Mouse (Mus musculus): Measurements from ENCODE around the gene Dnmt3a. TPM values are rescaled to one million over a fixed set of nuclear protein-coding genes. Genes with fewer than 3 reads are reported as not detected.
A peak's percentile ranks its signal among the peaks of the same experiment; 100 is the strongest.

Dnmt3a gene
- polyA plus RNA-seq, 1 experiment from 2014 or later: 48.7 TPM

DNA sequence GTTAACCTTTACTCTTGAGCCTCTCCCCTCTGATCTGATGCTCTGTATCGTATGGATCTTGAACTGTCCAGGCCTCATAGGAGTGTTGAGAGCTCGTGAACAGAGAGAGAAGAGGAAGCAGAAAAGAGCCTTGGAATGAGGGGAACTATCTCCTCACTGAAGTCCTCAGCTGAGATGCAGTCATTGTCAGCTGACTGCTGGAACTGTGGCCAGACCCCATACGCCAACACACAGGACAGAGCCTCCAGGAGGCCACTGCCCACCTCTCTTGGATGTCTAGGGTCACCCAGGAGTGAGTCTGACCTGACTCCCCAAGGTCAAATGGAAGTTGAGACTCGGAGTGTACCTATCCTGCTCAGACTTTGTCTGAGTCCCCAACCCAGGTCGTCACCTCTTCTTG is 62.3 kb downstream of the Dnmt3a start:
- Histone ChIP-seq H3K9me3 (ENCODE audit: control insufficient read depth, low read length) (no peaks in the 10 kb centered on the region), H3K4me3 (ENCODE audit: control insufficient read depth in 1 of 2, insufficient read depth in 1 of 2, low read depth in 1 of 2, low read length in 2 of 2) (no peak overlapping the region), H3K4me1 (ENCODE audit: control insufficient read depth in 2 of 2, insufficient read depth in 2 of 2, low read length in 2 of 2) (peaks cover 45 to 70% of the 10 kb centered on the region in 2 experiments), H3K9ac (ENCODE audit: low read length) (no peak overlapping the region; the same call in 1 of the 2 replicates), H3K27ac (replicated peaks in 1 of 2; ENCODE audit: control insufficient read depth in 1 of 2, insufficient read depth in 1 of 2, low read depth in 2 of 2, low read length in 2 of 2) (peak overlapping the region; percentile 79 to 87), H3K4me2 (ENCODE audit: low read length) (no peak overlapping the region), H3K27me3 (ENCODE audit: control insufficient read depth, insufficient read depth, low read length) (no peaks in the 10 kb centered on the region), H3K36me3 (ENCODE audit: control insufficient read depth, insufficient read depth, low read length) (peaks cover 49% of the 10 kb centered on the region)
- 43% methylated on average over 5 of the region's 5 CpGs for WGBS
- ATAC-seq (ENCODE audit: insufficient number of reproducible peaks, insufficient read depth, low FRiP score, low read depth): no peak

- Histone ChIP-seq H3K36me3 (ENCODE audit: control insufficient read depth, insufficient read depth, low read length) (peaks cover 53% of the 10 kb centered on the region), H3K4me1 (ENCODE audit: control insufficient read depth in 2 of 2, insufficient read depth in 2 of 2, low read length in 2 of 2) (peaks cover 45 to 78% of the 10 kb centered on the region in 2 experiments), H3K9me3 (ENCODE audit: control insufficient read depth, low read length) (no peaks in the 10 kb centered on the region), H3K4me2 (ENCODE audit: low read length) (no peak overlapping the region), H3K4me3 (ENCODE audit: control insufficient read depth in 1 of 2, insufficient read depth in 1 of 2, low read depth in 1 of 2, low read length in 2 of 2) (no peak overlapping the region), H3K27me3 (ENCODE audit: control insufficient read depth, insufficient read depth, low read length) (no peaks in the 10 kb centered on the region), H3K9ac (ENCODE audit: low read length) (no peak overlapping the region), H3K27ac (replicated peaks in 1 of 2; ENCODE audit: control insufficient read depth in 1 of 2, insufficient read depth in 1 of 2, low read depth in 2 of 2, low read length in 2 of 2) (peak overlapping the region; percentile 79 to 87)
- 32% methylated on average over 7 of the region's 7 CpGs for WGBS
- ATAC-seq (ENCODE audit: insufficient number of reproducible peaks, insufficient read depth, low FRiP score, low read depth): peak; percentile 44; the same call in 1 of the 2 replicates
These were observed 63.1 kb downstream of the Dnmt3a start for GRCm38 (mm10) chr12:3868676-3869458.

DNA sequence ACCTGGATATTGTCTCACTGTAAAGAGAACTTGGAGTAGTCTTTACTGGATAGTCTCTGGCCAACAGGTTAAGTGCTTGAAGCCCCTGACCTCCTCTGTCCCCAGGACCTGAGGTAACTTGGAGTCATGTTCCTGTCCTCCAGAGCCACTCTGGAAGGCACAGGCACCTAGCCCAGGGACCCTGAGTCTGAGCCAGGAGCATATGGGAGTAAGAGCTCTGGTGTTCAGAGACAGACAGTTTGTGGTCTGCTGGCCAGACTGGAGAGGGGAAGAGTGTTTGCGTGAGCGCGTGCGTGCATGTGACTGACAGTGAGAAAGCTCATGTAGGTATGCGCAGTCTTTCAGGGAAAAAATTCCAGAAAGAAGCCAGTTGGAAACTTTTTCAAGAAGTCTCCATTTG is 64.2 kb downstream of the Dnmt3a start:
- Histone ChIP-seq H3K36me3 (ENCODE audit: control insufficient read depth, insufficient read depth, low read length) (peaks cover 63% of the 10 kb centered on the region), H3K27ac (replicated peaks in 1 of 2; ENCODE audit: control insufficient read depth in 1 of 2, insufficient read depth in 1 of 2, low read depth in 2 of 2, low read length in 2 of 2) (peak overlapping the region; percentile 6 to 87; a peak in 2 of 4 replicates), H3K27me3 (ENCODE audit: control insufficient read depth, insufficient read depth, low read length) (no peaks in the 10 kb centered on the region), H3K9ac (ENCODE audit: low read length) (no peak overlapping the region), H3K4me1 (ENCODE audit: control insufficient read depth in 2 of 2, insufficient read depth in 2 of 2, low read length in 2 of 2) (peaks cover 48 to 84% of the 10 kb centered on the region in 2 experiments), H3K9me3 (ENCODE audit: control insufficient read depth, low read length) (no peaks in the 10 kb centered on the region), H3K4me3 (ENCODE audit: control insufficient read depth in 1 of 2, insufficient read depth in 1 of 2, low read depth in 1 of 2, low read length in 2 of 2) (no peak overlapping the region), H3K4me2 (ENCODE audit: low read length) (no peak overlapping the region)
- 89% methylated on average over 5 of the region's 5 CpGs for WGBS
- ATAC-seq (ENCODE audit: insufficient number of reproducible peaks, insufficient read depth, low FRiP score, low read depth): no peak

DNA sequence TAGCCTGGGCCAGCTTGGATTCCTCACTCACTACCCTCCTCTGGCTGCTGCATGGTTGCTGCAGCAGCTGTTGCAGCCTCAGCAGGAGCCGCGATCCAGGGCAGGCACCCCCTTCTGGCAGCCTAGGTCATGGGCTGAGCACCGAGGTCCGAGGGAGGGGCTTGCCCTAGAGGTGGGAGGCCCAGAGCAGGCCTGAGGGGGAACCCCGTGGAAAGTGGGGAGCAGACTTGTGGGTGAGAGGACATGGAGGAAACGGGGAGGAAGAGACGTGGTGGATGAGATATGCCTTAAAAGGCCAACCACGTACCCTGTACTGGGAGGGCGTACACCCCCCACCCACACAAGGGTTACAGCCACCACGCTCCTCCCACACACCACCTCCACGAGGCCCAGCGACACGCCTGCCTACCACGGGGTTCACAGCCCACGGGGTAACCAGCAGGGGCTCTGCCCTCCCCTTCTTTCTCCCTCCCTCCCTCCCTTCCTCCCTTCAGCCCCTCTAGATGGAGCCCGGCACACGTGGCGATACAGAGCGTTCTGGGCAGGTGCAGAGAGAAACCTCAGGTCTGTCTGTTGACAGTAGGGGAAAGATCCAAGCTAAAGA is 65.2 kb downstream of the Dnmt3a start:
- peak; percentile 16; the same call in 1 of the 2 replicates for ATAC-seq (ENCODE audit: insufficient number of reproducible peaks, insufficient read depth, low FRiP score, low read depth)
- Histone ChIP-seq H3K9me3 (ENCODE audit: control insufficient read depth, low read length) (no peaks in the 10 kb centered on the region), H3K4me3 (ENCODE audit: control insufficient read depth in 1 of 2, insufficient read depth in 1 of 2, low read depth in 1 of 2, low read length in 2 of 2) (no peak overlapping the region), H3K4me1 (ENCODE audit: control insufficient read depth in 2 of 2, insufficient read depth in 2 of 2, low read length in 2 of 2) (peaks cover 48 to 84% of the 10 kb centered on the region in 2 experiments), H3K36me3 (ENCODE audit: control insufficient read depth, insufficient read depth, low read length) (peaks cover 62% of the 10 kb centered on the region), H3K27me3 (ENCODE audit: control insufficient read depth, insufficient read depth, low read length) (no peaks in the 10 kb centered on the region), H3K27ac (replicated peaks in 1 of 2; ENCODE audit: control insufficient read depth in 1 of 2, insufficient read depth in 1 of 2, low read depth in 2 of 2, low read length in 2 of 2) (peak overlapping the region; percentile 40 to 47), H3K4me2 (ENCODE audit: low read length) (peak overlapping the region; percentile 31), H3K9ac (ENCODE audit: low read length) (peak overlapping the region; percentile 46; the same call in 1 of the 2 replicates)
- WGBS: 18% methylated on average over 18 of the region's 19 CpGs

GRCm38 (mm10) chr12:3871637-3872036 is 65.8 kb downstream of the Dnmt3a start:
- 43% methylated on average over 15 of the region's 15 CpGs for WGBS
- H3K9ac ChIP-seq (ENCODE audit: low read length): no peak overlapping the region; the same call in 1 of the 2 replicates
- peaks cover 62% of the 10 kb centered on the region for H3K36me3 ChIP-seq (ENCODE audit: control insufficient read depth, insufficient read depth, low read length)
- no peaks in the 10 kb centered on the region for H3K9me3 ChIP-seq (ENCODE audit: control insufficient read depth, low read length)
- H3K4me3 ChIP-seq (ENCODE audit: control insufficient read depth in 1 of 2, insufficient read depth in 1 of 2, low read depth in 1 of 2, low read length in 2 of 2): no peak overlapping the region
- peaks cover 45 to 78% of the 10 kb centered on the region in 2 experiments for H3K4me1 ChIP-seq (ENCODE audit: control insufficient read depth in 2 of 2, insufficient read depth in 2 of 2, low read length in 2 of 2)
- no peaks in the 10 kb centered on the region for H3K27me3 ChIP-seq (ENCODE audit: control insufficient read depth, insufficient read depth, low read length)
- no peak for ATAC-seq (ENCODE audit: insufficient number of reproducible peaks, insufficient read depth, low FRiP score, low read depth)
- 0 out of 2 replicates have a peak overlapping the region, but pooled peaks have one; percentile 31 for H3K4me2 ChIP-seq (ENCODE audit: low read length)
- H3K27ac ChIP-seq (replicated peaks in 1 of 2; ENCODE audit: control insufficient read depth in 1 of 2, insufficient read depth in 1 of 2, low read depth in 2 of 2, low read length in 2 of 2): peak overlapping the region in 1 of 2 experiments; percentile 47; a peak in 2 of 4 replicates

DNA sequence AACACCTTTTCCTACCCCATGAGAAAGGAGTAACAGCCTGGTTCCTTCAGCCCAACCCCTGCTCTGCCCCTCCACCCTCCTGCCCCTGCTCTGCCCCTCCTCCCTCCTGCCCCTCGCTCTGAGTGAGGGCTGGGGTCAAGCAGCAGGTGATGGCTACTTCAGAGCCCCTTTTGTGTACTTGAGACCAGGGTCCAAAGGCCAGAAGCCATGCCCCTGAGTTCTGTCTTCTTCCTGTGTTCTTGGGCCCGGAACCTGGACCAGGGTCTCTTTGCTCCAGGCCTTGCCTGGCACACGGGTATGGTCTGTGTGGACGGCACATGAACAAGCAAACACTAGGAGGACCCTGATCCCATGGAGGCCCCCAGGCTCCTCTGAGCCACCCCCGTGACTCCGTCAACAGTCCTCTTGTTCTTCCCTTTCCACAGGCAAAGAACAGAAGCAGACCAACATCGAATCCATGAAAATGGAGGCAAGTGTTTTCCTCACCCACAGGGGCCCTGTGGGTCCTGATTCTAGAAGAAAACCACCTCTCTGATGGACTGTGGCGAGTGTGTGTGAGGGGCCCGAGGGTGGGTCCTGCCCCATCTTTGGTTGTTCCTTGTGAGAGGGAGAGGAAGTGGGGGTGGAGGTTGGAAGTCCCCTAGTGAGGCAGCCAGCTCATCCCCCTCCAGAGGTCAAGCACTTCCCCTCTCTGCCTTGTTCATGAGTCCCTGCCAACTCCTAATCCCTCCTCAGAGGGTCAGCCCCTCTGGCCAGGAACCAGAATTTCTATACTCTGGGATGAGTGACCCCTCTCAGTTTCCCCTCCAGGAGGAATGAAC is 66.8 kb downstream of the Dnmt3a start:
- ATAC-seq (ENCODE audit: insufficient number of reproducible peaks, insufficient read depth, low FRiP score, low read depth): no peak
- WGBS: 75% methylated on average over 9 of the region's 9 CpGs
- Histone ChIP-seq H3K36me3 (ENCODE audit: control insufficient read depth, insufficient read depth, low read length) (peaks cover 66% of the 10 kb centered on the region), H3K4me2 (ENCODE audit: low read length) (no peak overlapping the region), H3K4me3 (ENCODE audit: control insufficient read depth in 1 of 2, insufficient read depth in 1 of 2, low read depth in 1 of 2, low read length in 2 of 2) (no peak overlapping the region), H3K27me3 (ENCODE audit: control insufficient read depth, insufficient read depth, low read length) (no peaks in the 10 kb centered on the region), H3K27ac (replicated peaks in 1 of 2; ENCODE audit: control insufficient read depth in 1 of 2, insufficient read depth in 1 of 2, low read depth in 2 of 2, low read length in 2 of 2) (0 out of 4 replicates have a peak overlapping the region, but pooled peaks have one; percentile 14 to 64), H3K9ac (ENCODE audit: low read length) (no peak overlapping the region), H3K4me1 (ENCODE audit: control insufficient read depth in 2 of 2, insufficient read depth in 2 of 2, low read length in 2 of 2) (peaks cover 44 to 74% of the 10 kb centered on the region in 2 experiments), H3K9me3 (ENCODE audit: control insufficient read depth, low read length) (no peaks in the 10 kb centered on the region)

GRCm38 (mm10) chr12:3875474-3875873 is 69.7 kb downstream of the Dnmt3a start:
- Histone ChIP-seq H3K4me2 (ENCODE audit: low read length) (no peak overlapping the region), H3K4me1 (ENCODE audit: control insufficient read depth in 2 of 2, insufficient read depth in 2 of 2, low read length in 2 of 2) (peaks cover 24 to 56% of the 10 kb centered on the region in 2 experiments), H3K9me3 (ENCODE audit: control insufficient read depth, low read length) (no peaks in the 10 kb centered on the region), H3K9ac (ENCODE audit: low read length) (no peak overlapping the region), H3K4me3 (ENCODE audit: control insufficient read depth in 1 of 2, insufficient read depth in 1 of 2, low read depth in 1 of 2, low read length in 2 of 2) (no peak overlapping the region), H3K27me3 (ENCODE audit: control insufficient read depth, insufficient read depth, low read length) (no peaks in the 10 kb centered on the region), H3K36me3 (ENCODE audit: control insufficient read depth, insufficient read depth, low read length) (peaks cover 79% of the 10 kb centered on the region), H3K27ac (replicated peaks in 1 of 2; ENCODE audit: control insufficient read depth in 1 of 2, insufficient read depth in 1 of 2, low read depth in 2 of 2, low read length in 2 of 2) (no peak overlapping the region)
- no peak for ATAC-seq (ENCODE audit: insufficient number of reproducible peaks, insufficient read depth, low FRiP score, low read depth)

Data from heart, embryonic 14.5 days (tissue).